Mouse (Mus musculus) MEL (cell line): ENCODE results near the gene Hic1. TPM values are rescaled to one million over a fixed set of nuclear protein-coding genes. Genes with fewer than 3 reads are reported as not detected.
A peak's percentile ranks its signal among the peaks of the same experiment; 100 is the strongest.

Experiments used
- DNase-seq: peaks from one replicate; pipeline ENCODE4 v3.0.0; 2011; ENCODE audit warnings: low read depth, low spot score
- H3K27ac ChIP-seq: 2 replicates; pipeline ENCODE4 v1.5.1; 2012; ENCODE audit warnings: low read depth, mild to moderate bottlenecking, control low read depth, low read length, moderate library complexity; ENCODE audit not compliant: control insufficient read depth
- H3K27me3 ChIP-seq, 2 experiments: fragments of 150-350 bp in 1 of 2; sonication (generic) in 1 of 2; 2 replicates each; pipeline ENCODE4 v1.6.1; 2012; ENCODE audit warnings: low read length in 2 of 2, mild to moderate bottlenecking in 2 of 2, improper control_type of control experiment in 1 of 2, moderate library complexity in 1 of 2; ENCODE audit not compliant: insufficient read depth in 2 of 2, control insufficient read depth in 1 of 2
- H3K36me3 ChIP-seq, 2 experiments: 2 replicates each; pipeline ENCODE4 v1.6.1; 2012 to 2014; ENCODE audit warnings: low read length in 2 of 2, improper control_type of control experiment in 1 of 2, inconsistent platforms in 1 of 2, mild to moderate bottlenecking in 1 of 2; ENCODE audit not compliant: insufficient read depth in 2 of 2, control insufficient read depth in 1 of 2
- H3K4me1 ChIP-seq, 2 experiments: fragments of 150-350 bp in 1 of 2; sonication (generic) in 1 of 2; 2 replicates each; pipeline ENCODE4 v1.6.1; 2012; ENCODE audit warnings: low read length in 2 of 2, improper control_type of control experiment in 1 of 2, mild to moderate bottlenecking in 1 of 2; ENCODE audit not compliant: insufficient read depth in 2 of 2, control insufficient read depth in 1 of 2
- H3K4me3 ChIP-seq, 2 experiments: fragments of 150-350 bp in 1 of 2; sonication (generic) in 1 of 2; 2 replicates each; pipeline ENCODE4 v1.5.1; 2012; ENCODE audit warnings: low read depth in 2 of 2, low read length in 2 of 2, mild to moderate bottlenecking in 2 of 2, moderate library complexity in 2 of 2, control low read depth in 1 of 2, improper control_type of control experiment in 1 of 2; ENCODE audit not compliant: control insufficient read depth in 1 of 2, insufficient read depth in 1 of 2
- H3K79me2 ChIP-seq: 2 replicates; pipeline ENCODE4 v1.6.1; 2012; ENCODE audit warnings: mild to moderate bottlenecking, low read length, moderate library complexity; ENCODE audit not compliant: control insufficient read depth, poor library complexity, insufficient read depth
- H3K9ac ChIP-seq: 2 replicates; pipeline ENCODE4 v1.6.1; 2012; ENCODE audit warnings: low read depth, mild to moderate bottlenecking, control low read depth, low read length, moderate library complexity; ENCODE audit not compliant: control insufficient read depth, poor library complexity, severe bottlenecking
- H3K9me3 ChIP-seq: fragments of 150-350 bp; sonication (generic); replicated peaks from 2 replicates; pipeline ENCODE4 v1.6.1; 2012; ENCODE audit warnings: mild to moderate bottlenecking, low read length, improper control_type of control experiment, moderate library complexity; ENCODE audit not compliant: insufficient read depth
- CTCF ChIP-seq, 3 experiments: IDR thresholded peaks in 2 of 3; conservative IDR thresholded peaks in 1 of 3; 2 replicates each; pipeline ENCODE4 v1.5.1; 2011 to 2012; ENCODE audit warnings: low read length in 3 of 3, low read depth in 2 of 3, mild to moderate bottlenecking in 2 of 3, improper control_type of control experiment in 1 of 3, inconsistent platforms in 1 of 3, mixed read lengths in 1 of 3, moderate library complexity in 1 of 3; ENCODE audit not compliant: control insufficient read depth in 1 of 3, insufficient read depth in 1 of 3, poor library complexity in 1 of 3, severe bottlenecking in 1 of 3
- GATA1 ChIP-seq: IDR thresholded peaks from 2 replicates; pipeline ENCODE4 v1.6.1; 2011; ENCODE audit warnings: low read depth, low read length, improper control_type of control experiment
- HCFC1 ChIP-seq: IDR thresholded peaks from 2 replicates; pipeline ENCODE4 v1.6.1; 2012; ENCODE audit warnings: low read depth, mild to moderate bottlenecking, inconsistent platforms, low read length, improper control_type of control experiment, moderate library complexity
- JUND ChIP-seq: IDR thresholded peaks from 2 replicates; pipeline ENCODE4 v1.6.1; 2011; ENCODE audit warnings: low read depth, mild to moderate bottlenecking, improper control_type of control experiment, low read length
- KAT2A ChIP-seq: conservative IDR thresholded peaks from 2 replicates; pipeline ENCODE4 v1.6.1; 2012; ENCODE audit warnings: low read depth, low read length, improper control_type of control experiment, inconsistent platforms
- MXI1 ChIP-seq: IDR thresholded peaks from 2 replicates; pipeline ENCODE4 v1.6.1; 2011; ENCODE audit warnings: mild to moderate bottlenecking, low read depth, low read length, improper control_type of control experiment
- MYC ChIP-seq: IDR thresholded peaks from 2 replicates; pipeline ENCODE4 v1.6.1; 2011; ENCODE audit warnings: low read depth, mild to moderate bottlenecking, low read length, improper control_type of control experiment, moderate library complexity
- POLR2AphosphoS5 ChIP-seq: IDR thresholded peaks from 2 replicates; pipeline ENCODE4 v1.6.1; 2012; ENCODE audit warnings: low read depth, borderline replicate concordance, mild to moderate bottlenecking, inconsistent platforms, low read length, moderate library complexity, mixed read lengths
- RAD21 ChIP-seq: IDR thresholded peaks from 2 replicates; pipeline ENCODE4 v1.6.1; 2011; ENCODE audit warnings: mild to moderate bottlenecking, low read depth, low read length, improper control_type of control experiment
- RCOR1 ChIP-seq: IDR thresholded peaks from 2 replicates; pipeline ENCODE4 v1.6.1; 2012; ENCODE audit warnings: low read depth, mild to moderate bottlenecking, inconsistent platforms, low read length, improper control_type of control experiment
- SMC3 ChIP-seq: IDR thresholded peaks from 2 replicates; pipeline ENCODE4 v1.6.1; 2011; ENCODE audit warnings: low read depth, low read length, improper control_type of control experiment
- UBTF ChIP-seq: IDR thresholded peaks from 2 replicates; pipeline ENCODE4 v1.6.1; 2012; ENCODE audit warnings: low read depth, mild to moderate bottlenecking, inconsistent platforms, low read length, improper control_type of control experiment, moderate library complexity, borderline replicate concordance; ENCODE audit not compliant: insufficient read depth
- USF1 ChIP-seq: IDR thresholded peaks from 2 replicates; pipeline ENCODE4 v1.6.1; 2014; ENCODE audit warnings: low read depth, mild to moderate bottlenecking, inconsistent platforms, low read length, improper control_type of control experiment, moderate library complexity
- ZKSCAN1 ChIP-seq: IDR thresholded peaks from 2 replicates; pipeline ENCODE4 v1.6.1; 2012; ENCODE audit warnings: low read depth, mild to moderate bottlenecking, inconsistent platforms, low read length, improper control_type of control experiment, moderate library complexity
- ZMIZ1 ChIP-seq: IDR thresholded peaks from 2 replicates; pipeline ENCODE4 v1.6.1; 2012; ENCODE audit warnings: low read depth, mild to moderate bottlenecking, inconsistent platforms, low read length, improper control_type of control experiment, moderate library complexity
- ZNF384 ChIP-seq: IDR thresholded peaks from 2 replicates; pipeline ENCODE4 v1.6.1; 2012; ENCODE audit warnings: low read depth, mild to moderate bottlenecking, inconsistent platforms, low read length, improper control_type of control experiment
- polyA plus RNA-seq, 2 experiments: library from polyadenylated mRNA; stranded (reverse) in 1 of 2; unstranded in 1 of 2; fragments of >175 nt in 1 of 2; fragments of >200 nt in 1 of 2; gene quantifications; 2 replicates each; pipeline versions ENCODE4 v1.2.1 to v1.2.4; 2012; ENCODE audit warnings: low replicate concordance in 2 of 2, low read depth in 1 of 2; ENCODE audit not compliant: insufficient read length in 2 of 2, insufficient read depth in 1 of 2, missing spikeins in 1 of 2
- total RNA-seq: library from RNA; depleted of rRNA; stranded (reverse); fragments of 300-350 nt; gene quantifications from 2 replicates; pipeline ENCODE4 v1.2.3, GENCODE M21; 2012

Gene Hic1
- total and polyA plus RNA-seq, 3 experiments, result 18.2 to 18.8 TPM; not detected in 1

GRCm38 (mm10) chr11:75150346-75150745, 19.0 kb downstream of the Hic1 start:
- TF ChIP-seq KAT2A, result no peak
- peak; percentile 17 for TF ChIP-seq RAD21
- TF ChIP-seq MYC, result peak; percentile 53; the same call in 1 of the 2 replicates
- no peak for TF ChIP-seq ZMIZ1
- peak in 1 of 3 experiments; percentile 36; a peak in 2 of 6 replicates for TF ChIP-seq CTCF (IDR thresholded peaks at IDR 0.05 in 2 of 3, conservative IDR thresholded peaks at IDR 0.05 in 1 of 3; ENCODE audit: control insufficient read depth in 1 of 3, insufficient read depth in 1 of 3, low read depth in 2 of 3, low read length in 3 of 3, poor library complexity in 1 of 3, severe bottlenecking in 1 of 3)
- no peak for TF ChIP-seq RCOR1
- peak; percentile 76 for TF ChIP-seq ZNF384
- peak; percentile 40 for TF ChIP-seq SMC3
- no peaks in the 10 kb centered on the region for H3K79me2 ChIP-seq
- DNase-seq, result no peak

DNA sequence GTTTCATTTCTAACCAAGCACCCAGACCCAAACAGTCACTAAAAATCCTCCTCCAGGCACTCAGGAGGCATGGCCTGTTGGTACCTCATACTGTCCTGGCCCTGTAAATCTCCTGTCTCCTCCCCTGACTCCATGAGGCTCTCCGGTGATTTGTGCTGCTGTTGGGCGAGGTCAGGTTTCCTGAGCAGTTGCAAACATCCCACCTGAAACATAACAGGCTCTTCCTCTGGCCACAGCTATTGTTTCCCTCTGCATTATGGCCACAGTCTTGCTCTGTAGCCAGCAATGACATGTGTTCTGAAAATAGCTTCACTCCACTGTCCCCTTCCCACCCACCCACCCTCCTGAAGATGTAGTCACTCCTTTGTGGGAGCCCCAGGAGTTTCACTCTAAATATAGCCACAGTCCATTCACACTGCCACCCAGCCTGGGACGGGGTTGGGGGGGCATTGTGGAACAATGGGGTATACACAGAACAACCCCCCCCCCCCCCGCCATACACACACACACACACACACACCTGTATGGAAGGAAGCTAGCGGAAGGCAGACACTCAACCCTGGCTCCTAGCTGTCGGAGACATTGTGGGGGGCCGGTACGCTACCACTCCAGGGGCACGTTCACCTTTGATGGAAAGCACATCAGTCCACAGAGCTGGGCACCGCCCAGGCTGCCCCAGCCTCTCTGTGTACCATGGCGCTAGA, 20.8 kb downstream of the Hic1 start:
- Histone ChIP-seq H3K4me3 (no peak overlapping the region), H3K27me3 (no peaks in the 10 kb centered on the region), H3K27ac (no peak overlapping the region), H3K9me3 (no peaks in the 10 kb centered on the region), H3K79me2 (no peaks in the 10 kb centered on the region), H3K9ac (no peak overlapping the region), H3K36me3 (peaks cover 7 to 14% of the 10 kb centered on the region in 2 experiments)
- DNase-seq, result no peak
- TF ChIP-seq UBTF, result no peak
- TF ChIP-seq USF1, result no peak
- TF ChIP-seq JUND, result no peak
- TF ChIP-seq, all 39 proteins: peak for 0
- peaks cover 4 to 10% of the 10 kb centered on the region in 2 experiments; a peak in 3 of 4 replicates for H3K4me1 ChIP-seq

More at GRCm38 (mm10) chr11:75150346-75150745, 19.0 kb downstream of the Hic1 start:
- no peaks in the 10 kb centered on the region for H3K27me3 ChIP-seq
- H3K4me1 ChIP-seq, result peaks cover 8 to 21% of the 10 kb centered on the region in 2 experiments
- H3K9ac ChIP-seq, result no peak overlapping the region
- peaks cover 9 to 17% of the 10 kb centered on the region in 2 experiments for H3K36me3 ChIP-seq
- no peak overlapping the region for H3K4me3 ChIP-seq
- no peaks in the 10 kb centered on the region for H3K9me3 ChIP-seq
- H3K27ac ChIP-seq, result no peak overlapping the region

DNA sequence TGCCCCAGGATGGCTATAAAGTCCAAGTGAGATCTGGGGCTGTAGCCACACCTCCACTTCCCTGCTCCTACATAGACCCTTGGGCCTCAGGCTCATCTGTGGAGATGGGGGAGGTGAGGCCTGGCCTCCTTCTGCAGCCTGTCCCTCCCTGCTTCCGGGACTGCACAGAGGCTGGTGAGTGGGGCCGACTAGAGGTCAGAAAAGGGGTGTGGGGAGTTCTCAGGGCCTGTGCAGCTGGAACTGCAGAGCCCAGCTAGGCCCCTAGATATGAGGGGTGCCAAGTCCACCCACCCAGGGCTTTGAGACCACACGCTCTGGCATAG, 21.5 kb downstream of the Hic1 start:
- Histone ChIP-seq H3K79me2 (no peaks in the 10 kb centered on the region), H3K27ac (no peak overlapping the region), H3K4me1 (peaks cover 0 to 3% of the 10 kb centered on the region in 2 experiments; a peak in 2 of 4 replicates), H3K36me3 (peaks cover under 1 to 14% of the 10 kb centered on the region in 2 experiments), H3K9me3 (no peaks in the 10 kb centered on the region), H3K27me3 (no peaks in the 10 kb centered on the region), H3K4me3 (no peak overlapping the region), H3K9ac (no peak overlapping the region)
- no peak for DNase-seq
- TF ChIP-seq KAT2A, result no peak
- no peak for TF ChIP-seq GATA1
- no peak for TF ChIP-seq HCFC1
- no peak for TF ChIP-seq POLR2AphosphoS5
- TF ChIP-seq JUND, result no peak
- no peak for TF ChIP-seq MYC
- no peak for TF ChIP-seq ZKSCAN1
- no peak for TF ChIP-seq MXI1
- TF ChIP-seq USF1, result no peak
